Mouse (Mus musculus) limb, embryonic 15.5 days (tissue): ENCODE measurements around the gene Smg8. TPM values are rescaled to one million over a fixed set of nuclear protein-coding genes. Genes with fewer than 3 reads are reported as not detected.

ENCODE experiments used
- ATAC-seq: fragments of 200-750 bp; cut with Nextera tagmentation; 2 replicates; pipeline ENCODE4 v1.8.0; 2017; ENCODE audit warnings: low read depth, moderate TSS enrichment; ENCODE audit not compliant: insufficient number of reproducible peaks, low FRiP score, low TSS enrichment
- H3K27ac ChIP-seq: fragments of 300-500 bp; sonication (generic); 2 replicates; pipeline ENCODE4 v1.5.1; 2015; ENCODE audit warnings: moderate library complexity, mild to moderate bottlenecking, inconsistent platforms
- H3K27me3 ChIP-seq: fragments of 300-500 bp; sonication (generic); 2 replicates; pipeline ENCODE4 v1.6.1; 2015; ENCODE audit warnings: inconsistent platforms
- H3K36me3 ChIP-seq: fragments of 300-500 bp; sonication (generic); 2 replicates; pipeline ENCODE4 v1.6.1; 2015; ENCODE audit warnings: inconsistent platforms
- H3K4me1 ChIP-seq: fragments of 300-500 bp; sonication (generic); 2 replicates; pipeline ENCODE4 v1.6.1; 2015; ENCODE audit warnings: inconsistent platforms
- H3K4me2 ChIP-seq: fragments of 300-500 bp; sonication (generic); 2 replicates; pipeline ENCODE4 v1.6.1; 2015; ENCODE audit warnings: mild to moderate bottlenecking, inconsistent platforms
- H3K4me3 ChIP-seq: fragments of 300-500 bp; sonication (generic); 2 replicates; pipeline ENCODE4 v1.5.1; 2015; ENCODE audit warnings: mild to moderate bottlenecking, inconsistent platforms
- H3K9ac ChIP-seq: fragments of 300-500 bp; sonication (generic); 2 replicates; pipeline ENCODE4 v1.6.1; 2015; ENCODE audit warnings: inconsistent platforms
- H3K9me3 ChIP-seq: fragments of 300-500 bp; sonication (generic); 2 replicates; pipeline ENCODE4 v1.6.1; 2016; ENCODE audit warnings: inconsistent platforms
- WGBS: fragments of 180-500 bp; shearing (Covaris S2); methylation state at CpG from one replicate; pipeline ENCODE4 v1.1.7; 2015; 5-methylcytosine and 5-hydroxymethylcytosine counted together
- microRNA counts: library from miRNA; unstranded; fragments of <30 nt; microRNA quantifications from one replicate; lab custom pipeline; 2016
- microRNA-seq: library from miRNA; unstranded; fragments of <30 nt; microRNA quantifications from one replicate; pipeline ENCODE4, GENCODE M21; 2016
- polyA plus RNA-seq: library from polyadenylated mRNA; unstranded; fragments of >200 nt; fragmentation: Nextera tagmentation; extraction: Ambion mirVana; gene quantifications from 2 replicates; pipeline ENCODE4 v1.2.1, GENCODE M21; 2015

Smg8 gene
- polyA plus RNA-seq, 1 experiment from 2014 or later = 18.9 TPM

DNA sequence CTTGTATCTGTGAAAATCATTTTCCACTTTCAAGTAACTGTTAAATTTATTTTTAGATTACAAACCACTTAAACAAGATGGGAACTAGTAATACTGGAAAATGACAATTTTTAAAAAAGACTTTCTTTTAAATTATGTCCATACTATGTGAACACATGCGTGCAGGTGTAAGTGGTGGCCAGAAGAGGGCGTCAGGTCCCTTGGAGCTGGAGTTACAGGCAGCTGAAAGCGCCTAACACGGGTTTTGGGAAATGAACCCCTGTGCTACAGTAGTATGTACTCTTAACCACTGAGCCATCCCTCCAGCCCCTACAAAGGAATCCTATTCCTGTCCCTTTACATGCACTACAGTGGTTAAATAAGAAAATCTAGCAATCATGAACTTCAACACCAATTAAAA is 50.4 kb downstream of the Smg8 start:
- Histone ChIP-seq H3K4me1 (no peaks in the 10 kb centered on the region), H3K36me3 (0 out of 2 replicates have a peak, but pooled peaks cover 4% of the 10 kb centered on the region), H3K27ac (no peak overlapping the region), H3K4me3 (no peak overlapping the region), H3K9ac (no peak overlapping the region), H3K27me3 (no peaks in the 10 kb centered on the region), H3K9me3 (no peaks in the 10 kb centered on the region), H3K4me2 (no peak overlapping the region)
- 70% methylated on average over 4 of the region's 4 CpGs for WGBS
- no peak for ATAC-seq

GRCm38 (mm10) chr11:87028212-87028611 is 58.4 kb downstream of the Smg8 start:
- Histone ChIP-seq H3K36me3 (no peaks in the 10 kb centered on the region), H3K27me3 (no peaks in the 10 kb centered on the region), H3K4me3 (no peak overlapping the region), H3K27ac (no peak overlapping the region), H3K4me2 (no peak overlapping the region), H3K9ac (no peak overlapping the region), H3K9me3 (no peaks in the 10 kb centered on the region), H3K4me1 (peaks cover 8% of the 10 kb centered on the region; the same call in 1 of the 2 replicates)
- 95% methylated on average over 3 of the region's 3 CpGs for WGBS
- no peak for ATAC-seq

MicroRNA genes within 50 kb of the gene (microRNA counts, 519-probe panel; counts per million panel counts)
- microRNA mmu-miR-301a (lab: Ali Mortazavi, UCI) = 3,760 counts per million, percentile 87 among the panel's probes with 10 or more counts

Small RNA genes lying within 50 kb of the gene (microRNA-seq; reads per million reads assigned to microRNA genes)
- gene Mir301 = 1,241 reads per million, percentile 75 among the genes with 10 or more reads in this experiment

Other genes starting within 250 kb of the Smg8 start
- gene Ypel2, start 93.1 kb downstream of the Smg8 start, polyA plus RNA-seq = 7.9 and 8.5 TPM in 2 replicates
- gene Gdpd1, start 12.7 kb downstream of the Smg8 start, polyA plus RNA-seq = 20.7 and 21.7 TPM in 2 replicates
- 7.0 and 7.2 TPM in 2 replicates for gene Prr11, start 21.9 kb upstream of the Smg8 start, polyA plus RNA-seq
- gene Ska2, start 22.5 kb upstream of the Smg8 start, polyA plus RNA-seq = 47.7 and 48.2 TPM in 2 replicates
- 19.1 and 23.7 TPM in 2 replicates for gene Trim37, start 40.3 kb upstream of the Smg8 start, polyA plus RNA-seq